Mouse (Mus musculus) embryonic facial prominence, embryonic 14.5 days (tissue): ENCODE measurements around the gene Lrrc18. TPM values are rescaled to one million over a fixed set of nuclear protein-coding genes. Genes with fewer than 3 reads are reported as not detected.

ENCODE experiments used
- ATAC-seq: fragments of 200-750 bp; cut with Nextera tagmentation; 2 replicates; pipeline ENCODE4 v1.8.0; 2017; ENCODE audit warnings: low read depth, moderate number of reproducible peaks, moderate TSS enrichment
- DNase-seq: peaks from one replicate; pipeline ENCODE4 v3.0.0-alpha.2; 2015; ENCODE audit warnings: low spot score
- H3K27ac ChIP-seq: fragments of 300-500 bp; sonication (generic); replicated peaks from 2 replicates; pipeline ENCODE4 v1.5.1; 2014; ENCODE audit warnings: low read depth, mild to moderate bottlenecking, low read length, moderate library complexity
- H3K27me3 ChIP-seq: fragments of 300-500 bp; sonication (generic); replicated peaks from 2 replicates; pipeline ENCODE4 v1.6.1; 2014; ENCODE audit warnings: low read length; ENCODE audit not compliant: control insufficient read depth, insufficient read depth
- H3K36me3 ChIP-seq: fragments of 300-500 bp; sonication (generic); 2 replicates; pipeline ENCODE4 v1.6.1; 2014; ENCODE audit warnings: low read length, mixed read lengths; ENCODE audit not compliant: control insufficient read depth, insufficient read depth
- H3K4me1 ChIP-seq: fragments of 300-500 bp; sonication (generic); 2 replicates; pipeline ENCODE4 v1.6.1; 2014; ENCODE audit warnings: antibody characterized with exemption, low read length; ENCODE audit not compliant: control insufficient read depth, insufficient read depth
- H3K4me2 ChIP-seq: fragments of 300-500 bp; sonication (generic); 2 replicates; pipeline ENCODE4 v1.6.1; 2014; ENCODE audit warnings: low read depth, mild to moderate bottlenecking, low read length, moderate library complexity, mixed read lengths
- H3K4me3 ChIP-seq: fragments of 300-500 bp; sonication (generic); 2 replicates; pipeline ENCODE4 v1.5.1; 2014; ENCODE audit warnings: low read depth, mild to moderate bottlenecking, low read length
- H3K9ac ChIP-seq: fragments of 300-500 bp; sonication (generic); 2 replicates; pipeline ENCODE4 v1.6.1; 2014; ENCODE audit warnings: low read depth, mild to moderate bottlenecking, low read length, moderate library complexity, mixed read lengths
- H3K9me3 ChIP-seq: fragments of 300-500 bp; sonication (generic); 2 replicates; pipeline ENCODE4 v1.6.1; 2016; ENCODE audit warnings: low read length; ENCODE audit not compliant: control insufficient read depth
- WGBS: fragments of 180-500 bp; shearing (Covaris S2); extraction: QIAGEN DNeasy Blood & Tissue Kit; methylation state at CpG from one replicate; pipeline ENCODE4 v1.1.7; 2014; 5-methylcytosine and 5-hydroxymethylcytosine counted together
- polyA plus RNA-seq: library from polyadenylated mRNA; unstranded; fragments of >200 nt; fragmentation: Nextera tagmentation; extraction: Ambion mirVana; gene quantifications from 2 replicates; pipeline ENCODE4 v1.2.1, GENCODE M21; 2014

Gene Lrrc18
- polyA plus RNA-seq, 1 experiment from 2014 or later: 0.96 TPM

DNA sequence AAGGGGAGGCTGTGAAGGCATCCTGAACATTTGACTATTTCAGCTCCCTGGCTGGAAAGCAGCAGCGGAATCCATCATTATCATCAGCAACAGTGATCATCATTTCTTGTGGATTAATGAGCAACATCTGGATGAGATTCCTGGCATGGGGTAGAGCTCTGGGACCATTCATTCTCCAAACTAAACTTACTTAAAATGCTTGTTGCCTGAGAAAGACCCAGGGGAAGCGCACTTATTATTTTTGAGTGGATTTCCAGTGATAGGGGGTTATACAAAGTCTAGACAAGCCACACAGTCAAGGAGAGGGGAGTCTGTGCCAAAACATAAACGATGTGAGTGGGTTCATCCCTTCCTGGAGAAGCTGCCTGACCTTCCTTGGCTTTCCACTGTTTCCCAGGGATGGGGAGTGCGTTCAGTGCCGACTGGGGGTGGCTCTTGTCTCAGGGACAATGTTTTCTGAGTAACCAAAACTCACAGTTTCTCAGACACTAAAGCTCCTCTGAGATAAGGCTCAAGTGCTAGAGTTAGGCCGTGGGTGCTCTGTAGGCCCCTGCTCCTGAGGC lies 6.9 kb upstream of the Lrrc18 start:
- H3K4me3 ChIP-seq: no peak overlapping the region
- no peaks in the 10 kb centered on the region for H3K27me3 ChIP-seq
- 0 out of 2 replicates have a peak overlapping the region, but pooled peaks have one; percentile 12 for H3K27ac ChIP-seq
- H3K9ac ChIP-seq: no peak overlapping the region
- H3K4me2 ChIP-seq: no peak overlapping the region
- ATAC-seq (peak; percentile 85), DNase-seq (peak; percentile 84)
- no peaks in the 10 kb centered on the region for H3K9me3 ChIP-seq
- peaks cover 8% of the 10 kb centered on the region; the same call in 1 of the 2 replicates for H3K4me1 ChIP-seq
- WGBS: 50% methylated on average over 6 of the region's 6 CpGs
- no peaks in the 10 kb centered on the region for H3K36me3 ChIP-seq

DNA sequence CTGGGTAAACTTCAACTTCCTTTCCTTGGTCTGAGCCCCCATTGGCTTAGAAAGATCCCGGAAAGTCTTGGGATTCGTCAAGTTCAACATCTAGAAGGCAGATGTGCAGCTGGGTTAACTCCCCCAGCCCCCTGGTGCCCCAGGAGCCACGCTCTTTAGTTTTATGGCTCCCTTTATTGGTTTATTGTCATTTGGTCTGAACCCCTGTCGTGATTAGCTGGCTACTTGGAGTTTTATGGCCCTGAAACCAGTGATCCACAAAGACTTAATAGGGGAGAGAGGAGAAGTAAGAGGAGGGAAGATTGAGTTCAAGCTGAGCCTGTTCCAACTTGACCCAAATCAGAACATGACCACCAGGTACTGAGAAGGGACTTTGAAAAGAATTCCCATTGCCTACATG lies 4.5 kb upstream of the Lrrc18 start:
- Histone ChIP-seq H3K27me3 (no peaks in the 10 kb centered on the region), H3K4me1 (peaks cover 8% of the 10 kb centered on the region; the same call in 1 of the 2 replicates), H3K9ac (no peak overlapping the region), H3K4me2 (no peak overlapping the region), H3K27ac (no peak overlapping the region), H3K9me3 (no peaks in the 10 kb centered on the region), H3K4me3 (no peak overlapping the region), H3K36me3 (no peaks in the 10 kb centered on the region)
- DNase-seq (no peak), ATAC-seq (no peak)
- 71% methylated on average over 4 of the region's 4 CpGs for WGBS

DNA sequence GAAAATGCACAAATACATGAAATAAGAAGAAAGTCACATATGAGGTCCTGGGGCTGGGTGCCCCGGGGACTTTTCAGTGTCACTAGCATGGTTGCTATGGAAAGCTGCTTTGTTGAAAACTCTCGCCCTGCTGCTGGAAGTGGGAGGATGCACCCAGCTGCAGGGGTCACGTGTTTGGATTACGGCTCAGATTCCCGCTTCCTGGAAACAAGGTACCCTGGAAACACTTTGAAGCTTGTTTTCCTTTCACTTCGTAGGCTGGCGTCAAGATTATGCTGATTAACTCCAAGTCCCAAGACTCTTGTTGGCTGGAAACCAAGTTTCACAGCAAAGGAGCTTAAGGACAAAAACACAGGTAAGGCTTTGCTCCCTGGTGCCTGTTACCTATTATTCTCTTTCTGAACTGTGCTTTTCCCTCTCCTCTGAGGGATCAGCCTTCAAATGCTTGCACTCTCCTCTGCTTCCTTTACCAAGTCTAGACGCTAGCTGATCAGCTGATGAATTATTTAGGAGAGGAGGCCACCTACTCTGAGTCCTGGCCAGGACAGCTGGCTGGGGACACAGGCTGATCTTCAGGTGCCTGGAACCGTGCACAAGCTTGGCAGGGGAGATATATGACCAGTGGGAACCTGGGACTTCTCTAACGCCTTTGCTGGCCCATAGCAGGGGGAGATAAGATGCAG lies 3.9 kb downstream of the Lrrc18 start:
- DNase-seq (peak; percentile 90), ATAC-seq (peak; percentile 90)
- Histone ChIP-seq H3K9me3 (no peaks in the 10 kb centered on the region), H3K36me3 (no peaks in the 10 kb centered on the region), H3K27ac (peak overlapping the region; percentile 11), H3K4me3 (0 out of 2 replicates have a peak overlapping the region, but pooled peaks have one; percentile 9), H3K9ac (0 out of 2 replicates have a peak overlapping the region, but pooled peaks have one; percentile 10), H3K4me2 (peak overlapping the region; percentile 36), H3K27me3 (no peaks in the 10 kb centered on the region), H3K4me1 (peaks cover 12% of the 10 kb centered on the region)
- 0% methylated on average over 10 of the region's 10 CpGs for WGBS

DNA sequence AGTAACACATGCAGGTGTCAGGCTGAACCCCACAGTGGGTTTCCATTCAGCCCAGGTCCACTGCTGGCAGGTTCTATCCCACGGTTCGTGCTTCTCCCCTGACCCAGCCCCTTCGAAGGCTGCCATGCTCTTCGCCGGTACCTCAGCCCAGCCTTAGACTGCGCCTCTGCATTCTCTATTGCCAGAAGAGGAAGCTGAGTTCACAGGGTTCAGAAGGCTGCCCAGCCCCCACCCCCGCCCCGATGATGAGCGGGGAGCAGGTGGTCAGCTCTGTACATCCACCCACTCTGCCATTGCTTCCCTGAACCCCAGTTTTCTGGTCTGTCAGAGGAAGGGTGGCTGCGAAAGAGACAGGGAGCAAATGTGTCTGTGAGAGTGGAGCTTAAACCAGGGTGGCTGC lies 8.3 kb downstream of the Lrrc18 start:
- no peak for ATAC-seq

DNA sequence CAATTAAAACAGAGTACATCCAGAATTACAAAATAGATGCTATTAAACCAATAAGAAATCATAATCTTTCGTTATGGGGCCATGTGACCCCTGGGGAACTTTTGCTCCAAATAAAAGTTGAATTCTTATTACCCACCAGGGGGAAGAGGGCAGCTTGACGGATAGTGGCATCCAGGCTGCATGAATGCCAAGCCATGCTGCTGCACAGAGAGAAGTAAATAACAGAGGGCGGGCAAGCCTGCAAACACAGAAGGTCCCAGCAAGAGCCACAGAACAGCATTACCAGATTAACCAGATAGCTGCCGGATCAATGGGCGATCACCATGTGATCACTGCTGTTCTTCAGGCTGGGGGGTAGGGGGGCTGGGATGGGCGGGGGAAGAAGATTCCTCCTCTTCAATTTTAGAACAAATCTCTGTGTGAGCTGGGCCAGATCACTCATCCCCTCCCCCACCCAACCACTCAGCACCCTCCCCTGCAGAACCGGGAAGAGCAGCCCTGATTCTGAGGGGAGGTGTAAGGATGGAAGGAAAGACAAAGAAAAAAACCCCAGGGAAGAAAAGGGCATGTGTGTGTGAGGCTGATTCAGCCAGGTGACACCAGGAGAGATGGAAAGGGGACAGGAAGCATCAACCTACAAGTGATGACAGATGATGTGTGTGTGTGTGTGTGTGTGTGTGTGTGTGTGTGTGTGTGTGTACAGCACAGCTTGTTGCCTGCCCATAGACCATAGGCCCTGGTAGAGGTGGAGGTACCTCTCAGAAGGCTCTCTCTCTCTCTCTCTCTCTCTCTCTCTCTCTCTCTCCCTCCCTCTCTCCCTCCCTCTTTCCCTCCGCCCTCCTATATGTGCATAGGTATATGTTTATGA lies 9.2 kb downstream of the Lrrc18 start:
- no peak overlapping the region for H3K4me3 ChIP-seq
- peaks cover 7% of the 10 kb centered on the region; the same call in 1 of the 2 replicates for H3K9me3 ChIP-seq
- H3K36me3 ChIP-seq: no peaks in the 10 kb centered on the region
- peaks cover 4% of the 10 kb centered on the region for H3K4me1 ChIP-seq
- H3K27me3 ChIP-seq: no peaks in the 10 kb centered on the region
- ATAC-seq (0 out of 2 replicates have a peak, but pooled peaks have one; percentile 15), DNase-seq (no peak)
- no peak overlapping the region for H3K4me2 ChIP-seq
- WGBS: 34% methylated on average over 8 of the region's 8 CpGs
- H3K9ac ChIP-seq: no peak overlapping the region
- H3K27ac ChIP-seq: no peak overlapping the region

More for the DNA sequence above, 8.3 kb downstream of the Lrrc18 start:
- H3K27me3 ChIP-seq: no peaks in the 10 kb centered on the region
- DNase-seq: no peak
- H3K36me3 ChIP-seq: no peaks in the 10 kb centered on the region
- H3K9ac ChIP-seq: no peak overlapping the region
- no peaks in the 10 kb centered on the region for H3K9me3 ChIP-seq
- 34% methylated on average over 10 of the region's 10 CpGs for WGBS
- H3K4me1 ChIP-seq: peaks cover 12% of the 10 kb centered on the region
- H3K4me2 ChIP-seq: no peak overlapping the region
- H3K4me3 ChIP-seq: no peak overlapping the region
- H3K27ac ChIP-seq: no peak overlapping the region

DNA sequence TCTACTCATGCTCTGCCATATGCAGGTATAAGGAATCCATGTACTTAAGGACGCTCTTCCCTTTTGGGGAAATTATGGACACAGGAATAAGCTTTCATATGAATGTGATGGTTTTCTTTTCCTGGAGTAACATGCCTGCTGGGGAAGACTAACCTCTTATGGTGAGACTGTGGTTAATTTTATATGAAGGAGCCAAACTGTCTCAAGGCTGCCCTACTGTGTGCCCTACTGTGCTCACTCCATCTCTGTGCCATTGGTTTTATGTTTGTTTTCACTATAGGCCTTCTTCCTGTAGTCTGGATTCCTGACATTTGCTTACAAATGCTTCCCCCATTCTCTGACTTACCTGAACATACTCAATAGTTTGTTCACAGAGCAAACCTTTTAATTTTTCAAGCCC lies 13.9 kb downstream of the Lrrc18 start:
- Histone ChIP-seq H3K27ac (no peak overlapping the region), H3K4me3 (no peak overlapping the region), H3K4me2 (no peak overlapping the region), H3K9ac (no peak overlapping the region), H3K4me1 (no peaks in the 10 kb centered on the region), H3K36me3 (no peaks in the 10 kb centered on the region), H3K9me3 (peaks cover 7% of the 10 kb centered on the region; the same call in 1 of the 2 replicates), H3K27me3 (no peaks in the 10 kb centered on the region)
- WGBS: 100% methylated on average over 1 of the region's 1 CpGs
- no peak for ATAC-seq
- DNase-seq: no peak

DNA sequence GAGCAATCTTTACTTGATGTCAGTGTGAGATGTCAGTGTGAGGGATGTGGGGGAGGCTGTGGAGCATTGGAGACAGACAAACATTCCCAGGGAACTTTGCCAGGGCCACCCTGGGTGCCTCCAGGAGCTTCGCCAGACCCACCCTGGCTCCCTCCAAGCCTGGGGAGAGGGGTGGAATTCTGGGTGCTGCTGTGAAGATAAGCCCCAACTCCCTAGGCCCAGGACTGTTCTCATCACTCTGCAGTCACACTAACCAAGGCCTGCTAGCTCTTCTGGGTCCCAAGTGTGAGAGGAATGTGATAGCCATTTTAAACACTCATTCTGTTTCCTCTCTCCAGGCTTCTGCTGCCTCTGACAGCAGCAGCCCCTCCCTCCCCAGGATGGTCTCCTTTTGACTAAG lies 16.5 kb downstream of the Lrrc18 start:
- ATAC-seq (no peak), DNase-seq (no peak)
- H3K4me3 ChIP-seq: no peak overlapping the region
- no peaks in the 10 kb centered on the region for H3K4me1 ChIP-seq
- H3K9ac ChIP-seq: no peak overlapping the region
- H3K27me3 ChIP-seq: no peaks in the 10 kb centered on the region
- H3K36me3 ChIP-seq: no peaks in the 10 kb centered on the region
- H3K27ac ChIP-seq: no peak overlapping the region
- WGBS: 75% methylated on average over 1 of the region's 1 CpGs
- H3K9me3 ChIP-seq: peaks cover 7% of the 10 kb centered on the region; the same call in 1 of the 2 replicates
- no peak overlapping the region for H3K4me2 ChIP-seq

DNA sequence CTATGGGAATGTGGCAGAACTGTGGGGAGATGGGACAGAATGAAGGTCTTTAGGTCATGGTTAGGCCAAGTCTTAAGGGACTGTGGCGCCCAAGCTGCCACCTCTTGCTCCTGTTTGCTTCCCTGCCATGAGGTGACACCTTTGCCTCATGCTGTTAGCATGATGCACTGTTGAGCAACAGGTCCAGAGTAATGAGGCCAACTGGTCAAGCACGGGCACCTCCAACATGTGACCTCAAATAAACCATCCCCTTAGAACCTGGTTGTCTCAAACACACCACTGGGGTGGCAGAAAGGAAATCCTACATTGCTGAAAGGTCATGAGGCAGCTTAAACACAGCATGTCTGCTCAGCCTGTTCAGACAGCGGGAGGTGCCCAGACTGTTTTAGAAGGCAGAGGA lies 27.9 kb downstream of the Lrrc18 start:
- Histone ChIP-seq H3K36me3 (no peaks in the 10 kb centered on the region), H3K9me3 (no peaks in the 10 kb centered on the region), H3K27ac (no peak overlapping the region), H3K4me1 (peaks cover 8% of the 10 kb centered on the region), H3K9ac (no peak overlapping the region), H3K4me3 (no peak overlapping the region), H3K27me3 (no peaks in the 10 kb centered on the region), H3K4me2 (no peak overlapping the region)
- ATAC-seq: no peak
- WGBS: 76% methylated on average over 3 of the region's 3 CpGs
- DNase-seq: no peak
